Mouse (Mus musculus) thymus, postnatal 4 days (tissue): ENCODE data around the gene Clic4.
"Not testable (repeated sequence)": the region's sequence is repeated elsewhere in the genome, so short reads cannot be mapped to it uniquely, and the experiment has no call there.

Experiments used
- DNase-seq: peaks from one replicate; pipeline ENCODE4 v3.0.0; 2021

The Clic4 gene

GRCm38 (mm10) chr4:135230661-135231060 lies 42.0 kb downstream of the Clic4 start:
- DNase-seq: no peak

GRCm38 (mm10) chr4:135229871-135230270 lies 42.7 kb downstream of the Clic4 start:
- no peak for DNase-seq

- DNase-seq: no peak
These were observed 44.5 kb downstream of the Clic4 start for GRCm38 (mm10) chr4:135228136-135228535.

- DNase-seq: no peak
These were observed 46.5 kb downstream of the Clic4 start for GRCm38 (mm10) chr4:135226008-135226667.

GRCm38 (mm10) chr4:135223808-135224207 lies 48.8 kb downstream of the Clic4 start:
- DNase-seq: no peak

DNA sequence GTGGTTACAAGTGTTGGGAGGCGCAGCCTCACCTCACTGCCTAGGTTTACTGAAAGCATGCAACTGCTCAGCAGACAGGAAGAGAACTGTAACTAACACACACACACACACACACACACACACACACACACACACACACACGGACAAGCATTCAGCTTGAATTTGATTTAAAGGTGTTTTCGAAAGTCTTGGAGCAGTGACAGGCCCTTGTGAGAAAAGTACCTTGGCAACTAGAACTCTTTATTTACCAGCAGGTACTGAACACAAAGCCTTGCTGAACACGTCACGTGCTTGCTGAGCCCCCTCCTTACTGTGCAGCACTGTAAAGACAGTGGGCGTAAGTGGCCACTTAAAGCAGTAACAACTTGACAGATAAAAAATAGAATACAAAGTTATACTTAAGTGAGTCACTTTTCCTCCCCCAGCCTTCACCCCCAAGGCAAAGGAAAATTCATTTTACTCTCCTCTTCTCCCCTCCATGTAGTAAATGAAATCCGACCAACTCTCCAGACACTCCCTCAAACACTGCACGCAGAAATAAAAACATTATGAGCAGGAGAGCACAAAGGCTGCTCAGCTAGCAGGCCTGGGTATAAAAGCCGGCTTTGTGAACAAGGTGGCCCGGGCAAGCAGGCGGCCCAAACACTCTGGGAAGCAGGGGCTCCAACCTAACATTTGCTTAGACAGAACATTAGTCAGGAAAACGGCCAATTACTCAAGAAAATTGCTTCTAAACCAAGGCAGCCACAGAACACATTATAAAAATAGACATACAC lies 50.8 kb downstream of the Clic4 start:
- DNase-seq: no peak

DNA sequence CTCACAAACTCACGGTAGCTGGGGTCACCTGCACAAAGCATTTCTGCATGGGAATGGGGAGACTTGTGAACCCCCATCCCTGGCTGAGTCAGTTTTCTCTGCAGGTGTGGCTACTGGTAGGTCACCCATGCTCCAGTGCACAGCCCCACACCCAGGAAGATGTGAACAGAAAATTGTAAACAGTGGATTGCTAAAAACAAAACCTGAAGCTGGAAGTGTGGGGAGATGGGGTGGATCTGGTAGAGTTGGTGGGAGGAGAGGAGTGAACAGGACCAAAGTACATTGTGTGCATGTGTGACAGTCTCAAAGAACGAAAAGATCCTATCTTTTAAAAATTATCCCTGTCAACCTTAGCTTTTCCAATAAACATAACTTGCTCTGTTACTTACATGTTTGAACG lies 52.0 kb downstream of the Clic4 start:
- no peak for DNase-seq

- DNase-seq: peak; percentile 93
These were observed 53.0 kb downstream of the Clic4 start for GRCm38 (mm10) chr4:135219652-135220051.

DNA sequence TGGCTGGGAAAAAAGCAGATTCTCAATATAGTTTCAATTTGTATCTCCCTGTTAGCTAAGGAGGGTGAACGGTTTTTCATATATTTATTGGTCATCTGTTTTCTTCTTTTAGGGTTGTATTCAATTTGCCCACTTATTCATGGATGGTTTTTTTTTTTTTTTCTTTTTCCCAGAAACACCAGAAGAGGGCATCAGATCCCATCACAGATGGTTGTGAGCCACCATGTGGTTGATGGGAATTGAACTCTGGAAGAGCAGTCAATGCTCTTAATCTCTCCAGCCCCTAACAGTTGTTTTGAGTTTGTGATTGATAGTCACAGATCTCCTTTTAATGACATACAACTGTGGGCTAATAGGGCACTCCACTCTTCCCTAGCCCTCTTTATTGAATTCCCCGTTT lies 62.8 kb downstream of the Clic4 start:
- no peak for DNase-seq

GRCm38 (mm10) chr4:135205711-135206600 lies 66.7 kb downstream of the Clic4 start:
- DNase-seq: peak; percentile 97

DNA sequence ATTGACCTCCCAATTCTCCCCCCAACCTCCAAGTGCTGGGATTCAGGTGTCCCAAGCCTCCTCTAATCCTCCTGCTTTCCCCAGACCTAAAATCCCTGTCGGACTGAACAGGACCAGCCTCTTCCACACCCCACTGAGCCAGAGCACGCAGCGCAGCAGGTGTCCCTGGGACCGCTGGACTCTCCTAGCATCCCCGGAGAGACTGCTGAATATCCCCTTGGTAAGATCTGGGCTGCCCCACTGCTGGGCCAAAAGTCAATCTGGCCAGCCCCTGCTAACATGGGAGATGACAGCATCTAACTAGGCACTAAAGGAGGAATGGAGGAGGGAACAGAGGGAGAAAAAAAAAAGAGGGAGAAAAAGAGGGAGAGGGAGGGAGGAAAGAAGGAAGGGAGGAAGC lies 67.4 kb downstream of the Clic4 start:
- peak; percentile 31 for DNase-seq

- no peak for DNase-seq
These were observed 67.9 kb downstream of the Clic4 start for GRCm38 (mm10) chr4:135204666-135205065.

- peak; percentile 34 for DNase-seq
These were observed 68.6 kb downstream of the Clic4 start for GRCm38 (mm10) chr4:135203806-135204560.

GRCm38 (mm10) chr4:135203279-135203678 lies 69.3 kb downstream of the Clic4 start:
- peak; percentile 59 for DNase-seq

DNA sequence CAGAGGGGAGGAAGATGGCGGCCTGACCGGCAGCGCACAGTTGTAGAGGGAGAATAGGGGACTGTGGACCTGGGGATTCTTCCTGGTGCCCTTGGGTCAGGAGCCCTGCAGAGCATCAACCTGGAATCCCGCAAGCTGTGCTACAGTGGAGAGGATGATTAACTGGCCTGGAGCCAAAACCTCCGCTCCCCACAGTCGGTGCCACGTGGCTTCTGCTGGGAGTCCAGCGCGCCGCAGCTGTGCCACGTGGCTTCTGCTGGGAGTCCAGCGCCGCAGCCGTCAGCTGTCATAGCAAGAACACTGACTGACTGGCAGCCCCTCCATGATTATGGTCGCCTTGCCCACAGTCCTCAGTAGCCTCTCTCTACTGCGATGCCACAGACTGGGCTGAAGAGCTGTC lies 70.8 kb downstream of the Clic4 start:
- DNase-seq: no peak

DNA sequence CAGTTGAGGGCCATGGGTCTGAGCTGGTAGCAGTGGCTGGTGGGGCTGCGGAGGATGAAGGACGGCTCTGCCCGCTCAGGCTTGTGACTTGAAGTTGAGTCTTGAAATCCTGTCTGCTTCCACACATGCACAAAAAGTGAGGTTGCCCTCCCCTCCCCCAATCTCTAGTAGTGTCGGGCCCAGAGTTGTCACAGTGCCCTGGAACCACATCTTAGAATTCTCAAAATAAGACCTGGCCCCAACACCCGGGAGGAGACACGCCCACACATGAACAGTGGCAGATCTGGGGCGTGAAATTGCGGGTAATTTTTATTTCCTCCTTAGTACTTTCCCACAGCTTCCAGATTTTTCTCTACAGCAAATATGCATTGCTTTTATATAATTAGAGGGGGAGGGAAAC lies 74.8 kb downstream of the Clic4 start:
- DNase-seq: peak; percentile 47

- no peak for DNase-seq
These were observed 79.8 kb downstream of the Clic4 start for GRCm38 (mm10) chr4:135192841-135193240.

- no peak for DNase-seq
These were observed 81.0 kb downstream of the Clic4 start for GRCm38 (mm10) chr4:135191604-135192003.

DNA sequence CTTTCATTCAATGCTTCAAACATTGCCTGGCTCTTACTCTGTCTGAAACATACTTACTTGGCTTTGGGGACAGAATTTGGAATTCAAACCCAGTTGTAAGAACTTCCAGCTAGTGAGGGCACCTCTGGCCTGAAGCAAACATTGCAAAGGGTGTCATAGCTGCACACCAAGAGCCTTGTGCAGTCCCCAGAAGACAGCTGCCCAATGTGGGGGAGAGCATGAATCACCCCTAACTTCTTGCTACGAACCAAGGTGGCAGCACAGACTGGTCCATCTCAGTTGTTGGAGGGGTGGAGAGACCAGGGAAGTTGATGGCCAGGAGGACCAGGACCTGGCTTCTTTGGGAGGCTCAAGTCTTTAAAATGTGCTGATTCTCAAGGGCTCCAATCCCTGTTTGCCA lies 81.4 kb downstream of the Clic4 start:
- DNase-seq: no peak

DNA sequence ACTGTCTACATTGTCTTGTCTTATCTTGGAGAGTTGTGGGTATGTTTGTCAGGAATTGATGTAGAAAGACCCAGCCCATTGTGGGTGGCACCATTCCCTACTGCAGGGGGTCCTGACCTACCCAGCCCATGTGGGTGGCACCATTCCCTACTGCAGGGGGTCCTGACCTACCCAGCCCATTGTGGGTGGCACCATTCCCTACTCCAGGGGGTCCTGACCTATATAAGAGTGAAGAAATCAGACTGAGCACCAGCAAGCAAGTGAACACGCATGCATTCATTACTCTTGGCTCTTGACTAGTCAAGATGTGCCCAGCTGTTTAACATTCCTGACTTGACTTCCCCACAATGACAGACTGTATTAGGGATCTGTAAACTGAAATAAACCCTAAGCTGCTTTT lies 82.2 kb downstream of the Clic4 start:
- no peak for DNase-seq

- DNase-seq: peak; percentile 6
These were observed 83.1 kb downstream of the Clic4 start for GRCm38 (mm10) chr4:135189452-135190008.

DNA sequence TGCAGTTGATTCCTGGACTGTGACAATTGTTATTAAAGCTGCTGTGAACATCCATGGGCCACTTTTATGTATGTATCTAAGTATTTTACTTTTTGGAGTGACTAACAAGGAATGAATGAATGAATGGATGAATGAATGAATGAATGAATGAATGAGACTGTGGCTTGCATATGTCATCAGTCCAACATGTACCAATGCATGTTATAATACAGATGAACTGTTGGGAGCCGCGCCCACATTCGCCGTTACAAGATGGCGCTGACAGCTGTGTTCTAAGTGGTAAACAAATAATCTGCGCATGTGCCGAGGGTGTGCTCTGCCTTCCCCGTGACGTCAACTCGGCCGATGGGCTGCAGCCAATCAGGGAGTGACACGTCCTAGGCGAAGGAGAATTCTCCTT lies 88.3 kb downstream of the Clic4 start:
- DNase-seq: not testable (repeated sequence)
